Comparison of ENCODE assay signal across 28 mouse cellular contexts in genomic region chr16:8384772-8385171, GRCm38 (mm10). TPM values are rescaled to one million over a fixed set of nuclear protein-coding genes. Genes with fewer than 3 reads are reported as not detected.
"Had no signal": no experiment of that assay in that cellular context is flagged by ENCODE, and none has a peak within 500 bp of the region (broad histone marks: within the 10 kb centered on the region; RNA-seq: fewer than 3 reads in every experiment).

No protein-coding gene starts in this region.

- H3K4me1 ChIP-seq: limb, embryonic 10.5 days; limb, embryonic 13.5 days; liver, embryonic 12.5 days; liver, embryonic 15.5 days; lung, embryonic 15.5 days; neural tube, embryonic 13.5 days had no signal

- H3K4me2 ChIP-seq: limb, embryonic 13.5 days; liver, embryonic 12.5 days; liver, embryonic 15.5 days; lung, embryonic 15.5 days; midbrain, embryonic 12.5 days; neural tube, embryonic 13.5 days had no signal

- H3K9ac ChIP-seq: limb, embryonic 13.5 days; liver, embryonic 12.5 days; liver, embryonic 15.5 days; lung, embryonic 15.5 days; midbrain, embryonic 12.5 days; neural tube, embryonic 13.5 days had no signal

- H3K27ac ChIP-seq: layer of hippocampus, adult 2 months; limb, embryonic 10.5 days; limb, embryonic 13.5 days; liver, embryonic 12.5 days; liver, embryonic 15.5 days; lung, embryonic 15.5 days; midbrain, embryonic 12.5 days; neural tube, embryonic 13.5 days; stomach, postnatal 0 days had no signal

- H3K27me3 ChIP-seq: liver, embryonic 15.5 days; lung, embryonic 15.5 days; midbrain, embryonic 12.5 days; neural tube, embryonic 13.5 days had no signal

- ATAC-seq: intestine, embryonic 16.5 days; liver, embryonic 12.5 days; midbrain, embryonic 16.5 days had no signal

- H3K9me3 ChIP-seq: limb, embryonic 10.5 days; limb, embryonic 13.5 days; liver, embryonic 12.5 days; liver, embryonic 15.5 days; lung, embryonic 15.5 days; midbrain, embryonic 12.5 days; neural tube, embryonic 13.5 days had no signal

- H3K36me3 ChIP-seq: limb, embryonic 10.5 days; limb, embryonic 13.5 days; liver, embryonic 12.5 days; liver, embryonic 15.5 days; lung, embryonic 15.5 days; midbrain, embryonic 12.5 days; neural tube, embryonic 13.5 days had no signal

- DNase-seq: layer of hippocampus, adult 9-11 months; liver; lung, adult 18-20 months; lung, postnatal 10 days; lung, postnatal 36 days; right cerebral cortex, adult 18-20 months; right cerebral cortex, postnatal 14 days; right cerebral cortex, postnatal 4 days; thymus, adult 2 months; thymus, postnatal 14 days; thymus, postnatal 4 days had no signal

- H3K4me3 ChIP-seq: layer of hippocampus, adult 2 months; limb, embryonic 10.5 days; limb, embryonic 13.5 days; liver, embryonic 12.5 days; liver, embryonic 15.5 days; lung, embryonic 15.5 days; midbrain, embryonic 12.5 days; myocyte; neural tube, embryonic 13.5 days had no signal

RNA-seq across cellular contexts. Expression of gene Tmem114, which starts 40.2 kb away (rescaled TPM):
- total RNA-seq: megakaryocyte-erythroid progenitor cell, adult 5-6 weeks; monocyte, adult 5-6 weeks; neutrophil, adult 5-6 weeks had no signal
- polyA plus RNA-seq: intestine, embryonic 16.5 days; large intestine, adult 2 months; liver, embryonic 12.5 days; liver, embryonic 15.5 days; lung, embryonic 15.5 days; midbrain, embryonic 12.5 days; myocyte; stomach, embryonic 14.5 days; stomach, postnatal 0 days had no signal
